Comparison of ENCODE assay signal across 8 mouse cellular contexts in the genomic region with DNA sequence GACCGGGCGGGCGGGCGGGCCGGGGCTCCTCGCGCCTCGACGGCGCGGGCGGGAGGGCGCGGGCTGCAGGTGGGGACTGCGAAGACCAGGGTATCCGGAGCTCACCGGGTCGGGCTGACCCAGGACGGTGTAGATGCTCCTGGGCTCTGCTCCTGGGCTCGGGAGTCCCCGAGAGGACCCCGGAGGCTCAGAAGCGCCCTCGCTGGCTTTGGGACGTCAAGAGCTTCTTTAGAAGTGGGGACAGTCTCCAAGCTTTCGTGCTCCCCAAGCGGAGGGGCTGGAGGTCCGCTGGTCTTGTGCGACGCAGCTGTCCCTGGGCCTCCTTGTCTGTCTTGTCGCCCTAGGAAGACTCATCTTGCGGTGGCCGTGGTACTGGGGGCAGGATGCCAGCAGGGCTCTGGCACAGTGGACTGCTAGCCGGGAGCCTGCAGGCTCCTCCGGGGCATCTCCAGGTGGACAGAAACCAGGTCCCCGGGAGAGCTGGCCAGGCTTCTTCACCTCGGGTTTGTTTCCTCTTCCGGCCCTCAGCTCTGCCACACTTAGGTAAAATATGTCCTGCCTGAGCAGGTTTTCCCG. TPM values are rescaled to one million over a fixed set of nuclear protein-coding genes. Genes with fewer than 3 reads are reported as not detected.
DNase-seq lines count a peak whose midpoint lies in the region; ATAC-seq lines count a peak whose summit lies in the region.

No protein-coding gene starts in this region.

- H3K9ac ChIP-seq in intestine, embryonic 15.5 days: peak overlapping the region; percentile 77
- peak overlapping the region; percentile 72 for H3K9ac ChIP-seq in liver, embryonic 15.5 days
- peak overlapping the region; percentile 86 for H3K9ac ChIP-seq in neural tube, embryonic 11.5 days (ENCODE audit: low read length)

- H3K36me3 ChIP-seq in intestine, embryonic 15.5 days: peaks cover 2% of the 10 kb centered on the region; the same call in 1 of the 2 replicates
- peaks cover 7% of the 10 kb centered on the region; the same call in 1 of the 2 replicates for H3K36me3 ChIP-seq in liver, embryonic 15.5 days (replicated peaks)
- no peaks in the 10 kb centered on the region for H3K36me3 ChIP-seq in neural tube, embryonic 11.5 days (ENCODE audit: control insufficient read depth, insufficient read depth, low read length)

- no peaks in the 10 kb centered on the region for H3K9me3 ChIP-seq in intestine, embryonic 15.5 days
- H3K9me3 ChIP-seq in liver, embryonic 15.5 days (replicated peaks): no peaks in the 10 kb centered on the region
- H3K9me3 ChIP-seq in neural tube, embryonic 11.5 days (ENCODE audit: control insufficient read depth, low read length): no peaks in the 10 kb centered on the region

- 0% methylated on average over 31 of the region's 39 CpGs for WGBS in intestine, embryonic 15.5 days
- WGBS in liver, embryonic 15.5 days (ENCODE audit: insufficient replicate concordance): under 1% methylated on average over 33 of the region's 39 CpGs
- WGBS in neural tube, embryonic 11.5 days: 0% methylated on average over 25 of the region's 39 CpGs

- peak; percentile 46 to 47 for DNase-seq in left cerebral cortex, postnatal 36 days (ENCODE audit: low spot score in 2 of 2)
- DNase-seq in left cerebral cortex, adult 8-10 months (ENCODE audit: low spot score in 2 of 2): no peak
- DNase-seq in cerebellum, postnatal 25 days: peak; percentile 83 to 86
- peak; percentile 66 for DNase-seq in gastrocnemius, postnatal 25 days
- peak; percentile 43 for DNase-seq in neural tube, embryonic 11.5 days (ENCODE audit: low spot score)
- DNase-seq in thymus, postnatal 0 days (ENCODE audit: low spot score): peak; percentile 35

- peak overlapping the region; percentile 85 for H3K27ac ChIP-seq in intestine, embryonic 15.5 days
- H3K27ac ChIP-seq in liver, embryonic 15.5 days (replicated peaks): peak overlapping the region; percentile 64
- H3K27ac ChIP-seq in neural tube, embryonic 11.5 days (ENCODE audit: low read depth, low read length): peak overlapping the region; percentile 82

- peak overlapping the region; percentile 68 for H3K4me3 ChIP-seq in intestine, embryonic 15.5 days (replicated peaks)
- H3K4me3 ChIP-seq in liver, embryonic 15.5 days (replicated peaks): peak overlapping the region; percentile 78
- peak overlapping the region; percentile 88 for H3K4me3 ChIP-seq in neural tube, embryonic 11.5 days (ENCODE audit: low read depth, low read length)

- H3K4me2 ChIP-seq in intestine, embryonic 15.5 days (replicated peaks): peak overlapping the region; percentile 87
- peak overlapping the region; percentile 85 for H3K4me2 ChIP-seq in liver, embryonic 15.5 days
- H3K4me2 ChIP-seq in neural tube, embryonic 11.5 days (ENCODE audit: low read depth): peak overlapping the region; percentile 92

- H3K4me1 ChIP-seq in intestine, embryonic 15.5 days (replicated peaks): peaks cover 26% of the 10 kb centered on the region
- H3K4me1 ChIP-seq in liver, embryonic 15.5 days (replicated peaks): peaks cover 42% of the 10 kb centered on the region
- peaks cover 23% of the 10 kb centered on the region for H3K4me1 ChIP-seq in neural tube, embryonic 11.5 days (ENCODE audit: control insufficient read depth, insufficient read depth, low read length)

- intact Hi-C loops in left cerebral cortex, postnatal 36 days (cut with DNase I): loop anchor here (1.0 kb wide), 1 partner anchor 13 kb away; a partner anchor contains a TSS

- H3K27me3 ChIP-seq in intestine, embryonic 15.5 days (replicated peaks): no peaks in the 10 kb centered on the region
- H3K27me3 ChIP-seq in liver, embryonic 15.5 days: peaks cover 18% of the 10 kb centered on the region; the same call in 1 of the 2 replicates
- H3K27me3 ChIP-seq in neural tube, embryonic 11.5 days (ENCODE audit: control insufficient read depth, insufficient read depth, low read length): no peaks in the 10 kb centered on the region

- peak; percentile 35 for ATAC-seq in intestine, embryonic 15.5 days
- peak; percentile 34; the same call in 1 of the 2 replicates for ATAC-seq in liver, embryonic 15.5 days (ENCODE audit: insufficient read depth)
- ATAC-seq in neural tube, embryonic 11.5 days (ENCODE audit: insufficient read depth, low FRiP score, low TSS enrichment): peak; percentile 10

RNA-seq across cellular contexts. Expression of a gene that starts 1.3 kb away (rescaled TPM):
- 10 to 100 TPM; 16.8 to 19.5 TPM for total RNA-seq in left cerebral cortex, postnatal 36 days (2021)
- total RNA-seq in left cerebral cortex, adult 8-10 months (2022): 10 to 100 TPM; 17.3 to 21.8 (median 18.0) TPM
- total RNA-seq in gastrocnemius, postnatal 25 days (2021): 10 to 100 TPM; 22.7 to 26.2 TPM
- 46.4 and 56.6 TPM in 2 replicates for polyA plus RNA-seq in intestine, embryonic 15.5 days (2015; fragmentation: Nextera tagmentation; extraction: Ambion mirVana)
- 19.2 and 23.8 TPM in 2 replicates for polyA plus RNA-seq in liver, embryonic 15.5 days (2015; fragmentation: Nextera tagmentation; extraction: Ambion mirVana)
- 48.7 and 53.3 TPM in 2 replicates for polyA plus RNA-seq in neural tube, embryonic 11.5 days (2014; fragmentation: Nextera tagmentation; extraction: Ambion mirVana)
- polyA plus RNA-seq in thymus, postnatal 0 days (2015; fragmentation: Nextera tagmentation; extraction: Ambion mirVana): 40.1 and 42.2 TPM in 2 replicates

RNA-seq across cellular contexts. Expression of a gene that starts 12.6 kb away (rescaled TPM):
- total RNA-seq in left cerebral cortex, postnatal 36 days (2021): 10 to 100 TPM; 22.6 to 23.1 TPM
- 10 to 100 TPM; 22.7 to 27.6 (median 24.7) TPM for total RNA-seq in left cerebral cortex, adult 8-10 months (2022)
- 10 to 100 TPM; 12.2 to 12.7 TPM for total RNA-seq in gastrocnemius, postnatal 25 days (2021)
- 15.9 and 17.6 TPM in 2 replicates for polyA plus RNA-seq in intestine, embryonic 15.5 days (2015; fragmentation: Nextera tagmentation; extraction: Ambion mirVana)
- 9.3 and 10.7 TPM in 2 replicates for polyA plus RNA-seq in liver, embryonic 15.5 days (2015; fragmentation: Nextera tagmentation; extraction: Ambion mirVana)
- polyA plus RNA-seq in neural tube, embryonic 11.5 days (2014; fragmentation: Nextera tagmentation; extraction: Ambion mirVana): 23.0 TPM in 2 replicates
- 17.1 and 18.1 TPM in 2 replicates for polyA plus RNA-seq in thymus, postnatal 0 days (2015; fragmentation: Nextera tagmentation; extraction: Ambion mirVana)

RNA-seq across cellular contexts. Expression of a gene that starts 16.7 kb away (rescaled TPM):
- total RNA-seq in left cerebral cortex, postnatal 36 days (2021): 100 to 1,000 TPM; 100 to 103 TPM
- 100 to 1,000 TPM; 108 to 121 (median 111) TPM for total RNA-seq in left cerebral cortex, adult 8-10 months (2022)
- not detected for total RNA-seq in gastrocnemius, postnatal 25 days (2021)
- polyA plus RNA-seq in intestine, embryonic 15.5 days (2015; fragmentation: Nextera tagmentation; extraction: Ambion mirVana): 0.21 and 0.59 TPM in 2 replicates
- not detected in 2 replicates for polyA plus RNA-seq in liver, embryonic 15.5 days (2015; fragmentation: Nextera tagmentation; extraction: Ambion mirVana)
- polyA plus RNA-seq in neural tube, embryonic 11.5 days (2014; fragmentation: Nextera tagmentation; extraction: Ambion mirVana): 0.45 and 0.88 TPM in 2 replicates
- polyA plus RNA-seq in thymus, postnatal 0 days (2015; fragmentation: Nextera tagmentation; extraction: Ambion mirVana): 0.04 and 0.06 TPM in 2 replicates

RNA-seq across cellular contexts. Expression of a gene that starts 46.7 kb away (rescaled TPM):
- total RNA-seq in left cerebral cortex, postnatal 36 days (2021): 10 to 100 TPM; 29.6 to 30.6 TPM
- 10 to 100 TPM; 27.2 to 30.8 (median 28.6) TPM for total RNA-seq in left cerebral cortex, adult 8-10 months (2022)
- total RNA-seq in gastrocnemius, postnatal 25 days (2021): 1 to 10 TPM; 6.5 to 8.4 TPM
- 10.5 and 12.6 TPM in 2 replicates for polyA plus RNA-seq in intestine, embryonic 15.5 days (2015; fragmentation: Nextera tagmentation; extraction: Ambion mirVana)
- polyA plus RNA-seq in liver, embryonic 15.5 days (2015; fragmentation: Nextera tagmentation; extraction: Ambion mirVana): 6.0 and 7.5 TPM in 2 replicates
- polyA plus RNA-seq in neural tube, embryonic 11.5 days (2014; fragmentation: Nextera tagmentation; extraction: Ambion mirVana): 21.1 and 21.8 TPM in 2 replicates
- polyA plus RNA-seq in thymus, postnatal 0 days (2015; fragmentation: Nextera tagmentation; extraction: Ambion mirVana): 9.8 and 12.5 TPM in 2 replicates

RNA-seq across cellular contexts. Expression of a gene that starts 52.3 kb away (rescaled TPM):
- 10 to 100 TPM; 12.8 to 16.8 TPM for total RNA-seq in left cerebral cortex, postnatal 36 days (2021)
- total RNA-seq in left cerebral cortex, adult 8-10 months (2022): 10 to 100 TPM; 12.5 to 17.1 (median 14.2) TPM
- total RNA-seq in gastrocnemius, postnatal 25 days (2021): 1 to 10 TPM; 5.3 to 6.5 TPM
- 20.3 and 20.8 TPM in 2 replicates for polyA plus RNA-seq in intestine, embryonic 15.5 days (2015; fragmentation: Nextera tagmentation; extraction: Ambion mirVana)
- polyA plus RNA-seq in liver, embryonic 15.5 days (2015; fragmentation: Nextera tagmentation; extraction: Ambion mirVana): 8.6 and 9.1 TPM in 2 replicates
- 13.0 and 13.7 TPM in 2 replicates for polyA plus RNA-seq in neural tube, embryonic 11.5 days (2014; fragmentation: Nextera tagmentation; extraction: Ambion mirVana)
- 16.4 and 17.7 TPM in 2 replicates for polyA plus RNA-seq in thymus, postnatal 0 days (2015; fragmentation: Nextera tagmentation; extraction: Ambion mirVana)

Comparison
In these comparisons a context has a peak if more than half of its experiments do, and no peak if none do; other contexts are left out.
1. DNase-seq: peak in left cerebral cortex, postnatal 36 days (2 of 2), cerebellum, postnatal 25 days (2 of 2), gastrocnemius, postnatal 25 days (single experiment), neural tube, embryonic 11.5 days (single experiment) and thymus, postnatal 0 days (single experiment); none in left cerebral cortex, adult 8-10 months (0 of 2).
2. Peak in every context shown above with its lines, with median percentiles within 50 percentile points of each other: ATAC-seq, H3K27ac ChIP-seq, H3K4me2 ChIP-seq, H3K4me3 ChIP-seq and H3K9ac ChIP-seq.